Mouse (Mus musculus) brown adipose tissue, adult 24 weeks (tissue): ENCODE measurements at regions not wholly inside any gene's neighbourhood (a gene's known extent, or its start where the extent isn't known, plus 50 kb on each side); places are given as distances from the start of the nearest gene placed in this dataset.
A peak's percentile ranks its signal among the peaks of the same experiment; 100 is the strongest.

Experiments used
- H3K27ac ChIP-seq: fragments of 200-500 bp; replicated peaks from 2 replicates; pipeline ENCODE4 v1.5.1; 2012; ENCODE audit warnings: low read depth, mild to moderate bottlenecking, low read length
- H3K4me1 ChIP-seq: fragments of 200-500 bp; 2 replicates; pipeline ENCODE4 v1.6.1; 2012; ENCODE audit warnings: low read length, mixed read lengths; ENCODE audit not compliant: control insufficient read depth, insufficient read depth, insufficient read length
- H3K4me3 ChIP-seq: fragments of 200-500 bp; 2 replicates; pipeline ENCODE4 v1.5.1; 2012; ENCODE audit warnings: low read depth, mild to moderate bottlenecking, low read length, moderate library complexity; ENCODE audit not compliant: insufficient read depth

DNA sequence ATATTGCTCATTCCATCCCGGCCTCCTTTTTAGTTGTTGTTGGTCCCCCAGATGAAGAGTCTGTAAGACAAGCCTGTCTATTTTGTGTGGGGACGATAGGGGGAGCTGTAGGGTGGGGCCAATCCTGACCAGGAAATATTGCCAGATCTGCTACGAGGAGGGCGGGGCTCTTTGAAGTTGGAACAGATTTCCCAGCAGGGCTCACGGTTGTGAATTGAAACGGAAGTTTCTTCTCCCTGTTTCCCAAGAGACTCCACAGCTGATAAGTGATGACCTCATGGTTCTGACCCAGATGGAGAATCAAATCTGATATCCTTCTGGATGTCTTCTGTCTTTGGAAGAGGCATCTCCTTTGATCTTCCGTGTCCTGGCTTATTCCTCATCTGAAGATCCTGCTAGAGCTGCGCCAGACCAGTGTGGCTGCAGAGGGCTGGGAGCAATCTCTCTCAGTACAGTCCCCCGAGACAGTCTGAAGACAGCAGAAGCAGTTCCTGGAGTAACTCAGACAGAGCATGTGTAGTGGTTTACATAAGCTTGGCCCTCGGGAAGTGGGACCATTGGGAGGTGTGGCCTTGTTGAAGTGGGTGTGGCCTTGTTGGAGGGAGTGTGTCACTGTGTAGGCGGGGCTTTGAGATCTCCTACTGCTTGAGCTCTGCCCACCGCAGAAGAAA, 61.9 kb upstream of the Ctbp2 start:
- Histone ChIP-seq H3K4me3 (peak overlapping the region; percentile 6; the same call in 1 of the 2 replicates), H3K4me1 (no peaks in the 10 kb centered on the region)

DNA sequence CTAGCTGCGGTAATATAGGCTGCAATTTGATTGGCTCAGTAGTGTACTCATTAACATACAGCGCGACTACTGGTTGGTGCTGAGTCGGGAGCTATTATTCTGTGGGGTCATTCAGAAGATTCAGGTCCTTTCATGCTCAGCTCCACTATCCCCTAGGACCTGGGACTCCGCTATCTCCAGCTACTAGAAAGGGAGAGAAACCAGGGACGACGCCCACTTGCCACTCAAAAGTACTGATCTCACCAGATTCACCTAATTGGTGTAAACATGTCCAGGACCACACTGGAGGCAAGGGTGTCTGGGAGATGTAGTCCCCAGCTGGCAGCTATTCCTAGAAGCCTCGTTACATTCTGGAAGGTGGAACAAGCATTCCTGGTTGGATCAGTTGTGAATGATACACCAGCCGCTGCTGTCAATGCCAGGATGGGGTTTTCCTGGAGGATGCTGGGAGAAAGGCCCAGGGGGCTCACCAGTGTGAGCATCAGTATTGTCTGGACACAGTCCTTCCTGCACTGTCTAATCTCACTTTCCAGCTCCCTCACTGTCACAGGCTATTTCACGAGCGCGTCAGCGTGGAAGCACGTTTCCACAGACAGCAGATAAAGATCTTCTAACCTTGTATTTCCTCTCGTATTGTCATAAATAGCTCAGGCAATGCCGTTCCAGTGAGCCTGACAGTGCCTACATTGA, 60.9 kb upstream of the Ctbp2 start:
- Histone ChIP-seq H3K27ac (no peak overlapping the region), H3K4me1 (no peaks in the 10 kb centered on the region), H3K4me3 (no peak overlapping the region)

More for the DNA sequence above, 61.9 kb upstream of the Ctbp2 start:
- H3K27ac ChIP-seq: peak overlapping the region; percentile 43; the same call in 1 of the 2 replicates

- peaks cover 3% of the 10 kb centered on the region; the same call in 1 of the 2 replicates for H3K4me1 ChIP-seq
- no peak overlapping the region for H3K27ac ChIP-seq
- H3K4me3 ChIP-seq: no peak overlapping the region
These were observed 57.2 kb upstream of the Ctbp2 start for GRCm38 (mm10) chr7:133181388-133181787.

- H3K27ac ChIP-seq: no peak overlapping the region
These were observed 53.0 kb upstream of the Ctbp2 start for GRCm38 (mm10) chr7:133177179-133177575.

DNA sequence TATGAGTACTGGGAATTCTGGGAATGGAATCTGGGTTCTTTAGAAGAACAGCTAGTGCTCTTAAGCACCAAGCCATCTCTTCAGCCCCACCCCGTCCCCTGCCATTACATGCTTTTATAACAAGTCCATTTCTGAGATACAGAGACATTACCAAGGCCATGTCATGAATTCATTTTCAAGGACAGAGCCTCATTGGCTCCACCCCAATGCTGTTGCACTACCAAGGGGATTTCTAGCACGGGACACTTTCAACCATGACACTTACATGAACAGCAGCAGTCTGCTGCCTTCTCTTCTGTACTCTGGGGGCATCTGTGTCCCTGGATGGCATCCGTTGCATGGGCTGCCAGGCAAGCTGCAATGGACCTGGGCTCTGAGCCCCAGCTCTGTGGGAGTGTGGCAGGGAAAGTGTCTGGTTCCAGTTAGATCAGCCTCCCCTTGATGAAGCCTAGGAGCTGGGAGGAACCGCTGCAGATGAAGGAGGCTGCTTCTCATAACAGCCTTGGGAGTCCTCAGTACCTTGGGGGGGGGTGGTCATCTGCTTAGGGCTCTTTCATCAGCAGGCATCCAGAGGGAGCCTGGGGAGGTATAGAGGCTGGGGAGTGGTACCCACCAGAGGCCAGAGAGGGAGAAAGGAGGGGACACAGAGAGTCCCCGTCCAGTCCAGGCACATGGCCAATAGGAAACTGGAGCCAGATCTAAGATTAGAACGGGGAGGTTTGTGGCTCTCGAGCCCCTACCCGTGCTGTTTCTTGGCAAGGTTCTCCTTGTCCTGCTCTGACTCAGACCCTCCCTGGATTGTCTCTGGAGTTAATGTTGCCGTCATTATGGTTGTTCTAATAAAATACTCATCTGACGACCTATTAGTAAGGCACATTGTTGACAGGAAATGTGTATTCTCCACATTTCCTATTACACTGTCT, 52.4 kb upstream of the Ctbp2 start:
- Histone ChIP-seq H3K4me1 (peaks cover 3% of the 10 kb centered on the region; the same call in 1 of the 2 replicates), H3K4me3 (no peak overlapping the region), H3K27ac (no peak overlapping the region)

More at GRCm38 (mm10) chr7:133177179-133177575, 53.0 kb upstream of the Ctbp2 start:
- H3K4me3 ChIP-seq: no peak overlapping the region
- H3K4me1 ChIP-seq: peaks cover 3% of the 10 kb centered on the region; the same call in 1 of the 2 replicates
